Mouse (Mus musculus) forebrain, embryonic 13.5 days (tissue): ENCODE results near the gene T. TPM values are rescaled to one million over a fixed set of nuclear protein-coding genes. Genes with fewer than 3 reads are reported as not detected.
A peak's percentile ranks its signal among the peaks of the same experiment; 100 is the strongest.
"Not testable (repeated sequence)": the region's sequence is repeated elsewhere in the genome, so short reads cannot be mapped to it uniquely, and the experiment has no call there.

ENCODE experiments used
- ATAC-seq: fragments of 200-750 bp; cut with Nextera tagmentation; 2 replicates; pipeline ENCODE4 v1.8.0; 2017
- H3K27ac ChIP-seq: fragments of 300-500 bp; sonication (generic); 2 replicates; pipeline ENCODE4 v1.5.1; 2015; ENCODE audit warnings: inconsistent platforms, mild to moderate bottlenecking, moderate library complexity
- H3K27me3 ChIP-seq: fragments of 300-500 bp; sonication (generic); 2 replicates; pipeline ENCODE4 v1.6.1; 2015; ENCODE audit warnings: mild to moderate bottlenecking, inconsistent platforms
- H3K36me3 ChIP-seq: fragments of 300-500 bp; sonication (generic); 2 replicates; pipeline ENCODE4 v1.6.1; 2015; ENCODE audit warnings: mild to moderate bottlenecking, inconsistent platforms; ENCODE audit not compliant: poor library complexity, severe bottlenecking
- H3K4me1 ChIP-seq: fragments of 300-500 bp; sonication (generic); 2 replicates; pipeline ENCODE4 v1.6.1; 2015; ENCODE audit warnings: inconsistent platforms
- H3K4me2 ChIP-seq: fragments of 300-500 bp; sonication (generic); 2 replicates; pipeline ENCODE4 v1.6.1; 2015; ENCODE audit warnings: inconsistent platforms, mild to moderate bottlenecking, moderate library complexity
- H3K4me3 ChIP-seq: fragments of 300-500 bp; sonication (generic); 2 replicates; pipeline ENCODE4 v1.5.1; 2015; ENCODE audit warnings: mild to moderate bottlenecking, inconsistent platforms
- H3K9ac ChIP-seq: fragments of 300-500 bp; sonication (generic); 2 replicates; pipeline ENCODE4 v1.6.1; 2015; ENCODE audit warnings: mild to moderate bottlenecking, inconsistent platforms
- H3K9me3 ChIP-seq: fragments of 300-500 bp; sonication (generic); replicated peaks from 2 replicates; pipeline ENCODE4 v1.6.1; 2016; ENCODE audit warnings: inconsistent platforms
- WGBS: fragments of 180-500 bp; shearing (Covaris S2); methylation state at CpG from one replicate; pipeline ENCODE4 v1.1.7; 2015; 5-methylcytosine and 5-hydroxymethylcytosine counted together
- polyA plus RNA-seq: library from polyadenylated mRNA; unstranded; fragments of >200 nt; fragmentation: Nextera tagmentation; extraction: Ambion mirVana; gene quantifications from 2 replicates; pipeline ENCODE4 v1.2.1, GENCODE M21; 2015

Gene T
- polyA plus RNA-seq, result 0.28 and 0.70 TPM in 2 replicates

GRCm38 (mm10) chr17:8433978-8434960 is at the start of gene T:
Gene T (plus strand): TSS chr17:8434423.
- H3K4me3 ChIP-seq, result peak within 1 kb of the TSS; percentile 13
- no peak within 1 kb of the TSS for H3K9ac ChIP-seq
- under 1% methylated on average over 64 of the region's 65 CpGs for WGBS
- H3K4me2 ChIP-seq, result peak within 1 kb of the TSS; percentile 37
- peaks cover 10% of the 10 kb centered on the region; the same call in 1 of the 2 replicates for H3K4me1 ChIP-seq
- H3K9me3 ChIP-seq, result no peaks in the 10 kb centered on the region
- H3K27me3 ChIP-seq, result peaks cover 100% of the 10 kb centered on the region
- H3K27ac ChIP-seq, result no peak within 1 kb of the TSS
- no peak for ATAC-seq
- H3K36me3 ChIP-seq, result no peaks in the 10 kb centered on the region

- no peaks in the 10 kb centered on the region for H3K36me3 ChIP-seq
- ATAC-seq, result no peak
- H3K4me2 ChIP-seq, result no peak overlapping the region
- peaks cover 13% of the 10 kb centered on the region for H3K4me1 ChIP-seq
- 96% methylated on average over 2 of the region's 2 CpGs for WGBS
- H3K27me3 ChIP-seq, result peaks cover 31% of the 10 kb centered on the region
- H3K9ac ChIP-seq, result no peak overlapping the region
- no peak overlapping the region for H3K27ac ChIP-seq
- H3K9me3 ChIP-seq, result no peaks in the 10 kb centered on the region
- no peak overlapping the region for H3K4me3 ChIP-seq
Observed at GRCm38 (mm10) chr17:8385441-8385840, 48.8 kb upstream of the T start.

GRCm38 (mm10) chr17:8388463-8388862 is 45.8 kb upstream of the T start:
- 1% methylated on average over 13 of the region's 13 CpGs for WGBS

GRCm38 (mm10) chr17:8388990-8389789 is 45.0 kb upstream of the T start:
- peak overlapping the region; percentile 53 for H3K9ac ChIP-seq
- H3K4me1 ChIP-seq, result peaks cover 13% of the 10 kb centered on the region
- no peaks in the 10 kb centered on the region for H3K9me3 ChIP-seq
- no peak overlapping the region for H3K27ac ChIP-seq
- peak overlapping the region; percentile 59 for H3K4me2 ChIP-seq
- WGBS, result under 1% methylated on average over 28 of the region's 28 CpGs
- H3K27me3 ChIP-seq, result peaks cover 44% of the 10 kb centered on the region
- peak overlapping the region; percentile 35 for H3K4me3 ChIP-seq
- no peaks in the 10 kb centered on the region for H3K36me3 ChIP-seq
- ATAC-seq, result peak; percentile 41; the same call in 1 of the 2 replicates

More at GRCm38 (mm10) chr17:8388463-8388862, 45.8 kb upstream of the T start:
- Histone ChIP-seq H3K36me3 (no peaks in the 10 kb centered on the region), H3K9me3 (no peaks in the 10 kb centered on the region), H3K27ac (no peak overlapping the region), H3K4me2 (peak overlapping the region; percentile 59), H3K27me3 (peaks cover 44% of the 10 kb centered on the region), H3K9ac (0 out of 2 replicates have a peak overlapping the region, but pooled peaks have one; percentile 53), H3K4me1 (peaks cover 13% of the 10 kb centered on the region), H3K4me3 (peak overlapping the region; percentile 35)
- peak; percentile 67; the same call in 1 of the 2 replicates for ATAC-seq

DNA sequence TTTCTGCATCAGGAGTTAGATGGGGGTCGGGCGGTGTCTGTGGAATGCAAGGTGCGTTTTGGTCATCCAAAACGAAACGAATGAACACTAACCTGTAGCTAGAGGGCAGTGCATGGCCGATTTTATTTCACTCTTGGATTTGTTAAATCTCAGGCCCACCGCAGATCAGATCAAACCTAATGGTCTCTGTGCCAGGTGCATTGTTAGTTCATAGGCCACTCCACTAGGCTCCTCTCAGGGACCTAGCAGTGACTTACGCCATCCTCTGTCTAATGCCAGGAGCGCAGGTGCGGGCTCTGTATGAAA is 44.5 kb upstream of the T start:
- no peak overlapping the region for H3K9ac ChIP-seq
- 2% methylated on average over 10 of the region's 10 CpGs for WGBS

DNA sequence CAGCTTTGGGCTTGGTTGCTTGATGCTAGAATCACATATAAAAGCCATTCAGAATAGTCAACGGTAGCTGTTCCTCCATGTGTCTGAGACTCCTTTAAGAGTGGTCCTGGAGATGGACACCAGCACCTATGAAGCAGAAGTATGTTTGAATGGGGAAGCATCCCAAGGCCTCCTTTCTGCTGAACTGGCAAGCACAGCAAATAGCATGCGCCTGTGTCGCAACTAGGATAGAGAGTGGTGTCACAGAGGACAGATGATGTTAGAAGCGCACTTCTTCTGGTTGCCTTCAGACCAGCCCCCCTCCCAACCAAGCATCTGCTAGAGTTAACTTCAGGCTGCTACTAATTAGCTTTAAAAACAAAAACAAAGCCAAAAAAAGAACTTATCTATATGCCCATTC is 43.7 kb upstream of the T start:
- no peak for ATAC-seq
- H3K9me3 ChIP-seq, result no peaks in the 10 kb centered on the region
- no peaks in the 10 kb centered on the region for H3K36me3 ChIP-seq
- H3K9ac ChIP-seq, result no peak overlapping the region
- H3K27ac ChIP-seq, result no peak overlapping the region
- H3K27me3 ChIP-seq, result peaks cover 44% of the 10 kb centered on the region
- no peak overlapping the region for H3K4me3 ChIP-seq
- H3K4me2 ChIP-seq, result no peak overlapping the region
- H3K4me1 ChIP-seq, result peaks cover 13% of the 10 kb centered on the region
- 58% methylated on average over 4 of the region's 4 CpGs for WGBS

More for the DNA sequence above, 44.5 kb upstream of the T start:
- ATAC-seq, result no peak
- no peak overlapping the region for H3K27ac ChIP-seq
- H3K4me2 ChIP-seq, result peak overlapping the region; percentile 59
- H3K4me3 ChIP-seq, result peak overlapping the region; percentile 35; the same call in 1 of the 2 replicates
- peaks cover 44% of the 10 kb centered on the region for H3K27me3 ChIP-seq
- peaks cover 13% of the 10 kb centered on the region for H3K4me1 ChIP-seq
- H3K36me3 ChIP-seq, result no peaks in the 10 kb centered on the region
- H3K9me3 ChIP-seq, result no peaks in the 10 kb centered on the region

DNA sequence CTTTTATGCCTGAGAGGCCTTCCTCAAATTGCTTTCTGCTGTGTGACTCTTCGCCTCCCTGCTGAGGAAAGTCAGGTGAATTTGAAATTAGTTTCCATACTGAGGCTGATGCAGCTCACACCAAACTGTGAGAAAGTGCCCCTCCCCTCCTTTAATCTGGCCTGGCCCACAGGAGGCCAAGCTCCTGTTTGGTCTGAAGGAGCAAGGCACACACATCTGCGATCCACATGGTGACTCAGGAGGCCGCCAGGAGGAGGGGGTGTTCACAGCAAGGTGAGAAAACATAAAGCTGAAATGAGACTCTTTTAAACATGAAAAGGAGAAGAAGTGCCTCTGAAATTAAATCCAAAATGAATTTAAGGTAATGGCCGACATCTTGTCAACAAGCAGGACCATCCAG is 37.9 kb upstream of the T start:
- no peak overlapping the region for H3K4me3 ChIP-seq
- 69% methylated on average over 4 of the region's 4 CpGs for WGBS
- H3K9ac ChIP-seq, result no peak overlapping the region
- no peak overlapping the region for H3K4me2 ChIP-seq
- no peaks in the 10 kb centered on the region for H3K4me1 ChIP-seq
- H3K36me3 ChIP-seq, result no peaks in the 10 kb centered on the region
- no peak for ATAC-seq
- H3K27ac ChIP-seq, result no peak overlapping the region
- no peaks in the 10 kb centered on the region for H3K9me3 ChIP-seq
- H3K27me3 ChIP-seq, result peaks cover 3% of the 10 kb centered on the region

DNA sequence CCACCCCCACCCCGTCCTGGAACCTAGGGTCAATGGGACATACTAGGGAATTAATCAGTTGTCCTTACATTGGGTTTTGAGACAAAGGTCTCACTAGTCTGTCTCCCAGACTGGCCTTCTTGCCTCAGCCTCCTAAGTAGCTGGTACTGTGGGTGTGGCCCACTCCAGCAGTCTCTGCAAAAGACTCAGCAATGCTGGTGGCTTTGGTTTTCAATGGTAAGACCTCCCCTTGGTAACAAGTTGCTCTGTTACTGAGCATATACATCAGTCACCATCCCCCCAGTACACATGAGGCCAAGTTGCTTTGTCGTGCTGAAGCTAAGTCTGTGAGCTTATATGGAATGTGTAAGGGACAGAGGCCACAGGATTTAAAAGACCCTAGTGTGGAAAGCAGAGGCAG is 36.3 kb upstream of the T start:
- no peak for ATAC-seq
- Histone ChIP-seq H3K9me3 (no peaks in the 10 kb centered on the region), H3K9ac (no peak overlapping the region), H3K27ac (no peak overlapping the region), H3K4me2 (no peak overlapping the region), H3K36me3 (no peaks in the 10 kb centered on the region), H3K27me3 (no peaks in the 10 kb centered on the region), H3K4me3 (no peak overlapping the region), H3K4me1 (no peaks in the 10 kb centered on the region)
- WGBS, result 75% methylated on average over 2 of the region's 2 CpGs

- not testable (repeated sequence) for H3K4me3 ChIP-seq
Observed at GRCm38 (mm10) chr17:8403932-8404331, 30.3 kb upstream of the T start.

GRCm38 (mm10) chr17:8406285-8406684 is 27.9 kb upstream of the T start:
- H3K9ac ChIP-seq, result no peak overlapping the region
- no peak for ATAC-seq
- peaks cover 9% of the 10 kb centered on the region for H3K4me1 ChIP-seq
- no peaks in the 10 kb centered on the region for H3K36me3 ChIP-seq
- 0 out of 2 replicates have a peak, but pooled peaks cover 8% of the 10 kb centered on the region for H3K27me3 ChIP-seq
- 14% methylated on average over 6 of the region's 6 CpGs for WGBS
- H3K27ac ChIP-seq, result no peak overlapping the region
- H3K9me3 ChIP-seq, result no peaks in the 10 kb centered on the region
- H3K4me3 ChIP-seq, result no peak overlapping the region
- no peak overlapping the region for H3K4me2 ChIP-seq

More at GRCm38 (mm10) chr17:8403932-8404331, 30.3 kb upstream of the T start:
- H3K36me3 ChIP-seq, H3K27me3 ChIP-seq, H3K4me1 ChIP-seq, H3K4me2 ChIP-seq, H3K9ac ChIP-seq, H3K27ac ChIP-seq, H3K9me3 ChIP-seq, ATAC-seq: not testable (repeated sequence)
- 63% methylated on average over 8 of the region's 8 CpGs for whole genome bisulfite sequencing

DNA sequence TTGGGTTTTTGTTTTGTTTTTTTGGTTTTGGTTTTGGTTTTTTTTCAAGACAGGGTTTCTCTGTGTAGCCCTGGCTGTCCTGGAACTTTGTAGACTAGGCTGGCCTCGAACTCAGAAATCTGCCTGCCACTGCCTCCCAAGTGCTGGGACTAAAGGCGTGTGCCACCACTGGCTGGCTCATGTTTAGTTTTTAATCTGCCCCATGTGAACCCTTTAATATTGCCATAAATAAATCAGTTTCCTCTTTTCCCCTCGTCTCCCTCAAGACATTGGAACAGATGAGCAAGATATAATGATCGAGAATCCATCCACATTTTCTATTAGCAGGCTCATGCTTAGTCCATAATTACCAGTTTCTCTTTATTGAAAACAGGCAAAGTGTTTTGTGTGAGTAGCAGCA is 26.2 kb upstream of the T start:
- H3K27me3 ChIP-seq, result peaks cover 13% of the 10 kb centered on the region
- H3K9ac ChIP-seq, H3K4me3 ChIP-seq, H3K36me3 ChIP-seq, ATAC-seq, H3K9me3 ChIP-seq, H3K4me2 ChIP-seq, H3K4me1 ChIP-seq, H3K27ac ChIP-seq: not testable (repeated sequence)
- WGBS, result 76% methylated on average over 4 of the region's 4 CpGs
